Mouse (Mus musculus): ENCODE data around the gene Myrf.

DNA sequence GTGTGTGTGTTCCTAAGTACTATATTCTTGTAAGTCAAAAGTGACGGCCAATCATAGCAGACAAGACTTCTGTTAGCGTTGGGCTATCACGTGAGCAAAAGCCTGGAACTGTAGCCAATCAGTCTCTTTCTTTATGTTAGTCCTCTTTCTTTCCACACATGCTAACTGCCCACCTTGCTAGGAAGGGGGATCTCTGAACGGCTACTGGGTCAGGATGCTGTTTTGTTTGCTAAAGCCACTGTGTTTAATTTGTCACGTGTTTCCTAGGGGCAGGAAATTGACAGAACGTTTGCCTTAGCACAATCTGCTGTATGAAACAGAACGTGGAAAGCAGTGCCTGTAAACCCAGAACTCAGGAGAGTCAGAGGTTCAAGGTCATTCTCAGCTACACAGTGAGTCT is 58.4 kb downstream of the Myrf start:
- no peak for TF ChIP-seq CTCF (IDR thresholded peaks at IDR 0.05; ENCODE audit: low read depth)
- no peak for TF ChIP-seq EP300 (IDR thresholded peaks at IDR 0.05; ENCODE audit: low read depth)
